Mouse (Mus musculus): ENCODE results near the gene Traf3ip1.
"Not testable (repeated sequence)": the region's sequence is repeated elsewhere in the genome, so short reads cannot be mapped to it uniquely, and the experiment has no call there.

Gene Traf3ip1

DNA sequence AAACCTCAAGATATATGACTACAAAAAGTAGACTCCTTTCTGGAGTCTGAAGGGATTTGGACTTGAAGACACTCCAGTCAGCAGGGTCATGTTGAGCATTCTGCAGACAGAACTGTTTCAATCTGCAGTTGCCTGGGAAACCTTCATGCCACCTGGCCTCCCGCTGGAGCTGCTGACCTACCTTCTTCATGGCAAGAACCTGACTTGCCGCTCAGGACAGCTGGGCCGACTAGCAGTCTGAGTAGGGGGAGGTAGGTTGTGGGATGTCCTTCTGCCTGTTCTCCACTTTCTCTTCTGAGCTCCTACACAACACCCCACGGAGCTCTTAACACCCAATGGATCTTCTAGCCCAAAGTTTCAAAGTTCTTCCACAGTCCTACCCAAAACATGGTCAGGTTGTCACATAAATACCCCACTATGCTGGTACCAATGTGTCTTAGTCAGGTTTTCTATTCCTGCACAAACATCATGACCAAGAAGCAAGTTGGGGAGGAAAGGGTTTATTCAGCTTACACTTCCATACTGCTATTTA is 24.5 kb upstream of the Traf3ip1 start:
- no peak for DNase-seq

DNA sequence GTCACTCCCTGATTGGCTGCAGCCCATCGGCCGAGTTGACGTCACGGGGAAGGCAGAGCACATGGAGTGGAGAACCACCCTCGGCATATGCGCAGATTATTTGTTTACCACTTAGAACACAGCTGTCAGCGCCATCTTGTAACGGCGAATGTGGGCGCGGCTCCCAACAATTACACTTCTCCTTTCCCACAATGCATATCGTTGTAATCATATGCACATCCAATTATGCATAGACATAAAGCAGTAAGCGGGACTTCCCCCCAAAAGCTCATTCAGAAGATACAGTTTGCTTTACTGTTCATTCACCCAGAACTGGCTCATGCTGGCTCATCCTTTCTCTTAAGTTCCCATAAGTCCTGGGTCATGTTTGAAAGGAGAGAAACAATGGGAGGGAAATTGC is 16.3 kb upstream of the Traf3ip1 start:
- not testable (repeated sequence) for DNase-seq

DNA sequence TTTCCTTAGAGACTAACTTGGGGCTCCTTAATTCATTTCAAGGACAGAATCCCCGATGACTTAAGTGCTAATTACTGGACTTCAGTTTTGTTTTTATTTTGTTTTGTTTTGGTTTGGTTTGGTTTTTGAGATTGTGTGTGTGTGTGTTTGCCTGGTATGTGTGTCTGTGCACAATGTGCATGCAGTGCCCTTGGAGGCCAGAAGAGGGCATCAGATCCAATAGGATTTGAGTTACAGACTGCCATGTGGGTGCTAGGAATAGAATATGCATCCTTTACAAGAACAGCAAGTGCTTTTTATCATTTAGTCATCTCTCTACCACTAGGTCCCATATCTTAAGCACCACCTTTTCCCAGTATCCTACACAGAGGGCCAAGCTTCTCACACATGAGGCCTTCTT is 15.5 kb upstream of the Traf3ip1 start:
- no peak for DNase-seq

DNA sequence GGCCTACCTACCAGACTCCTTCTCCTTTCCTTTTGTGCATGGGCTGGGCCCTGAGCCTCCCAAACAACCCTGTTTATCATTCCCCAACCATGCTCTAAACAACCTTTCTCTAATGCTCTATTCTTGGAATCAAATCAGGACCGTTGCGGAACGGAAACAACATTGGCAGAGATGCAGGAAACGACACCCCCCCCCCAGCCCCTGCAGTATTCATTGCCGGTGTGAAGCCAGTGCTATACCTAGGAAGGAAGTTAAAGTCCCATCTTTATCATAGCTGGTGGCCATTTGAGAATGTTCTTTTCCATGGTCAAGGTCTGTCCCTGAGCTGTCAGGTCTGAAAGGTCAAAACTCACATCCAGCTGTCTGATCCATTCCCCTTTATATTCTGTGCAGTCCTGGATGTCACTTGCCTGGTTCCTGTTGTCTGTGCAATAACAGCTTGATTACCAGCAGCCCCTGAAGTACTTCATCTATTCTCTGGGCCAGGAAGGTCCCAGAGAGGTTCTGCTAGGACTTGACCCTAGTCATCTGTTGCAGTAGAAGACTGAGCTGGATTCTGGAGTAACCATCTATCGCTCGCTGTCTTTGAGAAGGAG is 11.7 kb upstream of the Traf3ip1 start:
- DNase-seq: no peak

DNA sequence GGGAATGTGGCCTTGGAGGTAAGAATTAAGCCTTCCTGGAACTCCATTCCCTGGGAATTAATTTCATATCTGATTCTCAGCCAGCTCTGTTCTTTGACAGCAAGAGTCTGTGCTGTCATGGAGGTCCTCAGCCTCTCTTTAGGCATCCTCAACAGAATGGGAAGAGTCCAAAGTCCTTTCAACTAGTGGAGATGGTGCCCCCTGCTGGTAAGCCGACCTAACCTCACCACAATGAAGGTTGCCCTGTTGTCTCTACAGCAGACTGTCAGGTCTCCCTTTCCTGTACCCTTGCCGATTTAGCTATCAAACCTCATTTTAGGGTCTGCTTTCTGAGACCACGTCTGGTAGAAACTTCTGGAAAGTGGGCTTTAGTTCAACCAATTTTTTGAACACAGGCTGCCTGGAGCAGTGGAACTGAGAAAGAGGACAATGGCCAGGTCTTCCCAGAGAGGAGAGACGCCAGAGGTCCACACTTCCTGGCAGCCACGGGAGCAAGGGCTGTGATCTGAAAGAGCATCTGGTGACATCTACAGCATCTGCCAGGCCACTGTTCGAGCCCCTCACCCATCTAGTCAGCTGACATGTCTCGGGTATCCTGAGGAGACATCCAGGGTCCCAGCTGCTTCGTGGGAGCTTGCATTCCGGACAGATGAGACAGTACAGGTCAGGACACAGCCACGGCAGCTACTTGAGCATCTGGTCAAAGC is 11.0 kb upstream of the Traf3ip1 start:
- DNase-seq: peak; percentile 83

DNA sequence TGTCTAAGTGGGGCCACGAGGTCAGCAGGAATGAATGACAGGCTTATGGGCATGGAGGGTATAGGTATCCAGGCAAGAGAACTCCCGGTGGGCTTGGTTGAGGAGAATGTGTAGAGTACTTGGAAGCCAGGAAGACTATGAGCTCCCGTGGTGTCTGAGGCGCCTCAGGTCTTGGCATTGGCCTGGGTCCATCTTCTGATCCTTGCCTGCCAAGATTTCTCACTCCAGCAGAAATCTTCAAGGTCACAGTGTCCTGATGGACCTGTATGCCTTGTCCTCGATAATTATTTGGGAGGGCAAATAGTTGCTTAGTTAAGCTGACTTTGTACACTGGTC is 10.5 kb upstream of the Traf3ip1 start:
- DNase-seq: no peak

DNA sequence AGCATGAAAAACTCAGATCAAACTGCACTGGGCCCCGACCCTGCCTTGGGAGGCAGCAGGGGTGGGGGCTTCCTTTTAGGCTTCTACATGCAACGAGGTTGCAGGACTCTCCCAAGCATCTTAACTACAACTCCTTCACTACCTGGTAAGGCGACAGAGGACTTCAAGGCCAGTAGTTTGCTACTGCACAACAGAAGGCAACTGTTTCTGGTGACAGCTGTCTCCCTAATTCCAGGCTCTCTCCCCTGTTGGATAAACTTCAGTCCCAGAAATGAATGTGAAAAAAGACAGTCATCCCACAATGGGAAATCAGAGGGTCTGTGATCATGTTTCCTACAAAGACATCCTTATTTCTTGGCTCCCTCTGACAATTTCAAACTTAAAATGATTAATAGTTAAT is 9.0 kb upstream of the Traf3ip1 start:
- no peak for DNase-seq

DNA sequence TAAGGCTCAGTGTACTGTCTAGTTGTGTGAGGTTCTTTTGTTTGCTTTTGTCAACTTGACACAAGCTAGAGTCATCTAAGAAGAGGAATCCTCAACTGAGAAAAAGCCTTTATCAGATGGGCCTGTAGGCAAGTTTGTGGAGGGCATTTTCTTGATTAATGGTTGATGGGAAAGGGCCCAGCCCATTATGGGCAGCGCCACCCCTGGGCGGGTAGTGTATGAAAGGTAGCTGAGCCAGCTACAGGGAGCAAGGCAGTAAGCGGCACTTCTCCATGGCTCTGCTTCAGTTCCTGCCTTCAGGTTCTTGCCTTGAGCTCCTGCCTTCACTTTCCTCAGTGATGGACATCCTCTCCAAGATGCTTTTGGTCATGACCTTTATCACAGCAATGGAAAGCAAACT is 8.3 kb upstream of the Traf3ip1 start:
- DNase-seq: no peak

DNA sequence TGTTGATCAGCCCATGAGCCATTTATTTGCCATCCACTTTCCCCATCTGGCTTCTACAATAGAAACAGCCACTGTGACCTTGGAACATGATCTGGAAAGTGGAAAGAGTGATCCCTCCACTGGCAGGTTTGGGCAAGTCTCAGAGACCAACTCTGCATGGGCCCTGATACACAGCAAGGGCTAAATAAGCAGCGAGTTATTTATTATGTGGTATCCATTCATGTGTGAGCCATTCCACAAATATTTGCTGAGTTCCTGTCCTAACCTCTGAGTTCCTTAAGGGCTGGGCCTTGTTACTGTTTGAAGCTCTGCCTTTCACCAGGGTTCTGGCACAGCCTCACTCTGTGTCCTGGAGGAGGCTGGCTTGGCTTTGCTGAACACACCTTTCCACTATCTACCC is 4.1 kb upstream of the Traf3ip1 start:
- no peak for DNase-seq

DNA sequence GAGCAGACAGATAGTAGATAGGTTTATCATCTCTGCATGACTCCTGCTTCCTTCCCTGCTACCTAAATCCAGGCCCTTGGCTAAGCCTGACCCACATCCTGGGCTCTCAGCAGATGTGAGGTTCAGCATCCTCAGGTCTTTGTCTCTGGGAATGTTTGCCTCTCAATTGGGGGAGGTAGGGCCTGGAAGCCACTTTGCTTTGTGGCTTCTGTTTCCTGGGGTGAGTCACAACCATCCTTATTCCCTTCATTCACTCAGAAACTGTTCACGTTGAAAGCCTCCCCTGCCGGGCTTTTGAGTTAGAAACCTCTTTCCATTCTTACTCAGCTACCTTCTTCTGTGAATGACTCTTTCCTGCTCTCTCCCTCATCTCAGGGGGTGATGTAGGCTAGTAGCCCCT is 1.7 kb upstream of the Traf3ip1 start:
- no peak for DNase-seq

DNA sequence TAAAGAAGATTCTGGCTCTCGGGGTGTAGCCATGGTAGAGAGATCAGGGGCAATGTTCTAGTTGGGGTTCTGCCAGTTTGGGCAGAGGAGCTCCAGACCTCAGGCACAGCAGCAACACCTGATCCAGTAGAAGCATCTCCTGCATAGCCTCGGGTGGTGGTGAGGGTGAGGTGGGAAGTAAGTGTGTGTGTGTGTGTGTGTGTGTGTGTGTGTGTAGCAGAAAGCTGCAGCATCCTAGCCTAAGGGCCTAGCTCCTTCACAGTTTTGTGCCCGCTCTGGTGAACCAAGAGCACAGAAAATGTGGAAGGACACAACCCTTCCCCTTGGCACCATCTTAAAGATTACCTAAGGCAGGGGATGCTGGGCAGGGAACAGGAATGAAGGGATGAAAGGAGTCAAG is 509 bp upstream of the Traf3ip1 start:
- DNase-seq: peak; percentile 7

DNA sequence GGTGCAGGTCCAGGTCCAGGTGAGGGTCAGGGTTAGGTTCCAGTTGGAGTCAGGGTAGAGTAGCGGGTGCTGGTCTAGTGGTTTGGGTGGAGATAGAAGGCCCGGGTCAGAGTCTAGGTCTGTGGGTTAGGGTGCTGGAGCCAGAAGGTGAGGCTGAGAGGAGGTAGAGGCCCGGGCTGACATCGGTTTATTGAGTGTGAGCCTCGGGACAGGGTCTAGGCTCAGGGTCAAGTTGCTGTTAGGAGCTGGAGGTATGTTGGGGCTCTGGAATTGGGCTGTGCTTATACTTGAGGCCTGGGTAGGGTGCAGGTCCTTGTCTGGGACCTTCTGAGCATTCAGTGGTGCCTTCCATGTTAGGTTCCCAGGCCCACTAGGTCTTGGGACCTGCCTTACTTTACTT is 874 bp downstream of the Traf3ip1 start:
- no peak for DNase-seq

DNA sequence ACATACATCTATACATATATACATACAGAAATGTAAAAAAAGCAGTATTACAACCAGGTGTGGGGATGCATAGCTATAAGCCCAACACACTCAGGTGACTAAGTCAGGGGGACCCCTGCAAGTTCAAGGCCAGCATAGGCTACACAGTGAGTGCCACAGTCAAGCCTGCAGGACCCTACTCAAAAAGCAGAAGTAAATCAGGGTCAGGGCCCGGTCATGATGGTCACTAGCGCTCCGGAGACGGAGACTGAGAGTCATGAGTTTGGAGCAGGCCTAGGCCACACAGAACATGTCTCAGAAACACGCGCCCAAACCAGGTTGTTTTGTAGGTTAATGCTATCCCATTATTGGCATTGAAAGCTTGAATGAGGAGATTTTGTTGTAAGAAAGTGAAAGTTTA is 4.1 kb downstream of the Traf3ip1 start:
- no peak for DNase-seq

DNA sequence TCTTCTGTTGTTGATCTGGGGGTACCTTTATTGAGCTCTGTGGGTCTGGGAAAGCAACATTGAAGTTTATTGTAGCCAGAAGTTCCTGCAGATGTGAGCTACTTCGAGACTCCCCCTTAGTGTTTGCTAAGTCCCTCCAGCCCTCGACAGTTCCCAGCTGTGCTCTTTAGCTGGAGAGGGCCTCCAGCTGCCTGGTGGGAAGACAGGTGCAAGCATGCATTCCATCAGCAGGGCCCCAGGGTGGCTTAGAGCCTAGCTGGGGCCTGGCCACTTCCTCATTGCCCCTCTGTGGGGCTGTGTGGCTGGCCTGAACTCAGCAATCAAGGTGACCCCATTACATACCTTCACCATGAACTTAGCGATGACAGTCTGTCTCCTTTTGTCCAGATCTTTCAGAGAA is 10.2 kb downstream of the Traf3ip1 start:
- DNase-seq: no peak

DNA sequence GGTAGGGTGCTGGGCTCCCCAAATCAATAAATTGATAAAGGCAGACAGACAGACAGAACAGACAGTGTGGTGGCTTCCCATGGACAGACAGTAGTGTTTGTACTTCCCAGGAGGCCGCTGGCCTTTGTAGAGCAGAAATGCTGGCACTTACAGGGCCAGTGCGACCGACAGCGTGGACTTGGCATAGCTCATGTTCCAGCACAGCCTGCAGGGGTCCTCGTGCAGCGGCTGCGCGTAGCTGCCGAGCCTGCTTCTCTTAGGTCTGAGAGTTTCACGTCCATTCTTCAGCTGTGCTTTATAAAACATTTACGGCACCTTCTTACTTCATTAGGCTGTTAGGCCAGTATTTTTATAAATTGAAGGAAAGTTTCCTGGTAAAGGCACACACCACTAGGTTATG is 20.5 kb downstream of the Traf3ip1 start:
- no peak for DNase-seq

DNA sequence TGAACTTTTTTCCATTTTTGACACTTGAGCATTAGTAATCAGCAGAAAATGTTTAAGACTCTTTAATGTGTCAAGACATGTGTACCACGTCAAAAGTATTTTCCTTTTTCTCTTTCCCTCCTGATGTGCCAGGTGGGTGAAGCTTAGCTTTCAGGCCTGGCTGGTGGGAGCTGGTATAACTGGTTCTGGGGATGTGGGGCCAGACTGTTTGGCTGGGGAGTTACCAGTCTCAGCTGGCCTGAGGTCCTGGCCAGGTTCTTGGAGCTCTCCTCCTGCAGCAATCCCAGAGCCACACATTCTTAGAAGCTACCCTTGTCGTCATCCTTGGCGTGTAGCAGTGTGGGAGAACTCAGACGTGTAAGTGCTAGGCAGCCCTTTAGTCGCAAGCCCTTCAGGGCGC is 21.2 kb downstream of the Traf3ip1 start:
- DNase-seq: no peak

DNA sequence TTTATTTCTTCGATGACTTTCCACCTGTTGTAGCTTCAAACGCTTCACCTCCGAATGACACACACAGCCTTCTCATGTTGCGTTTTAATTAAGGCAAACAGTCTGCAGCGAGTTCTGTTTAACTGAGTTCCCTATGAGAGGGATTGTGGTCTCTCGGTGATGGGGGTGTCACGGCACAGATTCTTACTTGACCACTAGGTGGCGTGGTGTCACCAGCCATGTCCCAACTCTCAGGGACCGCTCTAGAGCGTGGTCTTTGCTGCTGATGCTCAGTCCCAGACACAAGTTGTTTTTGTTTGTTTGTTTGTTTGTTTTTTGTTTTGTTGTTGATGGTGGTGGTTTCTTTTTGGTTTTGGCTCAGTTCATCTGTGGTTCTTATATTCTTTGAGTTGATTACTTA is 29.3 kb downstream of the Traf3ip1 start:
- DNase-seq: peak; percentile 52

DNA sequence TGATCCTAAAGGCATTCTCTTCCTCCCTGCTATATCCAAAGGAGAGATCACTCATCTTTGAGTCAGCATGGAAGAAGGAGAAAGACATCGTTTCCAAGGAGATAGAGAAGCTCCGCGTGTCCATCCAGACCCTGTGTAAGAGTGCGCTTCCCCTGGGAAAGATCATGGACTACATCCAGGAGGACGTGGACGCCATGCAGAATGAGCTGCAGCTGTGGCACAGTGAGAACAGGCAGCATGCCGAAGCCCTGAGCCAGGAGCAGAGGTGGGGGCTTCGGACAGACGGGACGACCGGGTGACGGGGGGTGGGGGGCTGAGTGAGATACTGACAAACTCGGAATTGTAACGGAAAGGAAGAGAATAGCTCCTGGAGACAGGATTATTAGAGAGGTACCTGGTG is 31.4 kb downstream of the Traf3ip1 start:
- DNase-seq: no peak

DNA sequence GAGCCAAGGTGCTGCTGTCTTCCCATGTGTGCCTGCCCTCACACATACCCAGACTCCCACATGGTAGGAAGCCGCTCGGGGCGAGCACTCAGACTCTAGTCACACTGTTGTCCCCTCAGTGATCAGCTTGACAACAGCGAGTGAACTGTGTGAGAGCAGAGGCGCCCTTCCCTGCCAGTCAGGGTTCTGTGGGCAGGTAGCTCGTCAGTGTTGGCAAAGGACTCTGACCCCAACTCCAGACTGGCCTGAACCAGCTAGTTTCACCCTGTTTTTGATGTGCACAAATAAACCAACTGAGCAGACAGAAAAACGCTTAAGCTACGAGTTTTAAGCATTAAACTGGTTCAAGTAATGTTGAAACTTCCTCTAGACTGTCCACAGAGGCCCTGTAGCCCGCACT is 35.7 kb downstream of the Traf3ip1 start:
- no peak for DNase-seq

DNA sequence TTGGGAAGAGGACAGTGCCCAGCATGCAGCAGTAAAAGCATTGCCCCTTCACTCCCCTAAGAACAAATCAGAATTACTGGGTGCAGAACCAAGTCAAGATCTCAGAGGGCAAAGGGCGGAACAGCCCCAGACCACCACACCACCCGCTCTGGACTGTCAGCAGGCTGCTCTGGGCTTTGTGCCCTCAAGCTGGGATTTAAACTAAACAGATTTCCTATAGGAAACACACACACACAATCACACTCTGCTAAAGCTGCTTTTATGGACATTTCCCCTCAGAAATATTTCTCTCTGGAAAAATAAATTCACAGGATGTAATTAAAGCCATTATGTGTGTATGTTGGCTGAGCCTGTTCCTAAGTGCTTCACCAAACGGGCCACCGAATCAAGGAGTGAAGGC is 37.8 kb downstream of the Traf3ip1 start:
- DNase-seq: no peak

DNA sequence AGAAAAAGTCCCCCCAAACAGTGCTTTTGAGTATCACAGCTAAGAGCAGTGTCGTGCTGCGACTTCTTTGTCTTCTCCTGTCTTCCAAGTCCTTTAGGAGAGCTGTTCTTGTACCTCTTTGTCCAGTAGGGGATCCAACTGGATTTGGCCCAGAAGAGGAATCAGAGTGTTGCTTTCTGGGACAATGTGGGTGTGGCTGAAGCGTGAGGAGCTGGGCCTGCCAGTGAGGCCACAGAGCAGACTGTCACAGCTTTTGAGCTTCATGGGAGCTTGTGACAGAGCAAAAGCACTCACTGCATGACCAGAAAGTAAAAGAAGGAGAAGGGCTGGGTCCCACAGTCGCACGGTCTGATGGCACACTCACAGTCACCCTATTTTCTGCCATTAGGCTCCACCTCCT is 38.4 kb downstream of the Traf3ip1 start:
- DNase-seq: no peak

DNA sequence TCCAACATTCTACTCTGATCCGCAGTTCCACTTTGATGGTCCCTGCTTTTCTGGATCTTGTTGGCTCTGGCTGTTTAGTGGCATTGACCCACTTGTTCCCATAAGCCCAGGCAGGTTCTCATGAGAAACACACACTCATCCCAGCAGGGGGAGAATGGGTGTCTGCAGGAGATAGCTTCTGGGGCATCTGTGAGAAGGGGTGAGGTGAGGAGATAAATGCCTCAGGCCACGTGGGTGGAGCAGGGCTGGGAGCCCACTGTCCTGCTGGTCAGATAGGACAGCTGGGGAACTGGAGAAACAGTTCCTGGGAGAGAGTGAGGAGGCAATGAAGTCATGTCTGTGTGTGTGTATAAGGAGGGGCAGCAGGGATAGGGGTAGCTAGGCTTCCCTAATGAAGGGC is 39.0 kb downstream of the Traf3ip1 start:
- no peak for DNase-seq

DNA sequence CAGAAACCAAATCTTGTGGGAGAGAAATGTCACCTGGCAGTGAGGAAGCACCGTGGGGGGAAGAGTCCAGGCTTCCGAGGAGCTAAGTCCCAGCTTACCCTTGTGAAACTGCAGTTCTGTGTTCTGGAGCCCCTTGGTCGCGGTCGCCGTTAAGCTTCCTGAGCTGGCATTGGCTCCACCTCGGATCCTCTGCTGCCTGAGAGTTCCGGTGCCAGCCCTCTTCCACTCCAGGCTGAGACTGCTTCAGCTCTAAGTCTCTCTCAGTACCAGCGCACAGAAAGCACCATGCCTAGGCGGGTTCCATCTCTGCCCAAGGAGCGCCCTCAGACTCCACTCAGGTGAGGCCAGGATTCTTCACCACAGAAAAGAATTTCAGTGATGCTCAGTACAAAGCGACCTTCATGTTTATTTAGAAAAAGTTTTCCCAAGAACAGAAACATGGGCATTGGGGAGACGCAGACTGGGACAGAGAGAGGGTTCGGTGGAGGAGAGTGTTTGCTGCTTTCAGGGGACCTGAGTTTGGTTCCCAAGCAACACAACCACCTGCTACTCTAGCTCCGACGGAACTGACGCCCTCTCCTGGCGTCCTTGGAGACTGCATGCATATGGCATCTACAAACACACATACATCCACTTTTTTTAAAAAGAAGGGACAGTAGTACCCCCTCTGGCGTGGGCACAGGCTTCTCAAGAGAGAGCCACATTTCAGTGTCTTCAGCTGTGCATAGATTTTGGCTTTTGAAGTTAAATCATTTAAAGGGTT is 39.7 kb downstream of the Traf3ip1 start:
- DNase-seq: no peak

Measured in thymus, postnatal 25 days (tissue).